Mouse (Mus musculus) adrenal gland, postnatal 14 days (tissue): ENCODE measurements at regions not wholly inside any gene's neighbourhood (a gene's known extent, or its start where the extent isn't known, plus 50 kb on each side); places are given as distances from the start of the nearest gene placed in this dataset.

Experiments used
- DNase-seq: peaks from one replicate; pipeline ENCODE4 v3.0.0; 2021; ENCODE audit warnings: mixed read lengths

DNA sequence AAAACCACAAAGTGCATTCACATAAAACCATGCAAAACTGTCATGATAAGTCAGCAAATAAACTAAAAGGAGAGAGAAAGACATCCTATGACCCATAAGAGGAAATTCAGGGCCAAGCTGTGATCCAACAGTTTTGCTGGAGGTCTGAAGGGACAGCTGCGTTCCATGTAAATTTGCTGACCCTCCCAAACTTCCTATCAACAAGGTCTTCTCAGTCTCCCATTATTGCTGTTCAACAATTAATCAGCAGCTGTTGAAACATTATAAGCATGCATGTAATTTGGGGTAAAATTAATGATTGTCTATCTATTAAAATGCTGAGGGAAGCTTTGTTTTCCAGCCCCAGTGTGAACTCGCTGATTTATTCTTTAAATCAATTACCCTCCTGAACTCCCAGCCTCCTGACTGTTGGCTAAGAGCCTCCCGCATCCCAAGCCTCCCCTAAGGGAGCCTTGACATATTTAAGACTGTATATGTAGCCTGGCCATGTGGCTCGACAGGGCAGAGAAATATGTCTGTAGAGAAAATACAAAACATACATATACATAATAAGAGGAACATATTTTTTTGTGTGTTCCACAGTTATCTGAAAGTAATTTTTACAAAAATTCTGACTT lies 478.3 kb downstream of the Efnb2 start:
- DNase-seq = no peak

DNA sequence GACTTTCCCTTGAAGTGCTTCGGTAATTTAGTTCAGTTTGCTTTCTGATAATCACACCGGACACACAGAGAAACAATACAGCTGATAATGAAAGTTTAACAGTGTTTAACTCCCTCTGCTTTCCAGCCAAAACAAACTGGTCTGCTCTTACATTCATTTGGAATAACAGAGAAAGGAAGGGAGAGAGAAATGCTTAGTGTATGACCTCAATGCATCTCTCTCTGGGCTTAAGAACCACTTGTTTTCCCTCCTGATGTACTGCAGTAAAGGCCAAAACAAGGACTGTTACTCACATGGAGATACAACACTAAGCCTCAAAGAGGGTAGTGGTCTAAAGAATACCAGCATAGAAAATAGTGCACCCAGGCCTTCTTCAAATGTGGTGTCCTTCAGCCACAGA lies 478.9 kb downstream of the Efnb2 start:
- DNase-seq = no peak

- no peak for DNase-seq
These were observed 486.8 kb downstream of the Efnb2 start for GRCm38 (mm10) chr8:8174286-8174685.

GRCm38 (mm10) chr8:8168674-8169073 lies 492.4 kb downstream of the Efnb2 start:
- DNase-seq = no peak

GRCm38 (mm10) chr8:8168250-8168649 lies 492.8 kb downstream of the Efnb2 start:
- DNase-seq = no peak

- no peak for DNase-seq
These were observed 513.5 kb downstream of the Efnb2 start for GRCm38 (mm10) chr8:8147527-8147926.

DNA sequence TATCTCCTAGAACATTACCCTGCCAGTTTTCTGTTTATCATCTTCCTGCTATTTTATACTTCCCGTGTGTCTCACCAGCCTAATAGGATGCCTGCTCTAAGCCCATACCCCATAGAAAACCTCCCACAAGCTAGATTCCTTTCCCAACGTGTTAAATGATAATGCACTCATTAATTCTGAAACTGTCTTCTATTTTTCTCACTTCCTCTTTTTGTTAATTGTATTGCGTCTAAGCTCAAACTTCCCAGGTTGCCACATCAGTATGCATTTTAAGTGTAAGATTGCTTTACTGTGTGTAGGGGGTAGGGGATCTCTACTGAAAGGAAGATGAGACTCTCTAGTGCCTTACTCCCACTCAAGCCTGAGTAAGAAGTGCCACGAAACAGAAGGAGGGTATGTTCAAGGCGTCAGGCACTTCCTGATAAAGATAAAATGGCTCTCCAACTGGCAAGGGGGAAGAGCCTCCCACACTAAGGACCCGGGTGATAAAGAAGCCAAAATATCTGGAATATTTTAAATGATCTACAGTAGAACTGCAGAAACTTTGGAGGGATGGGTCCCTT lies 518.0 kb downstream of the Efnb2 start:
- DNase-seq = no peak

DNA sequence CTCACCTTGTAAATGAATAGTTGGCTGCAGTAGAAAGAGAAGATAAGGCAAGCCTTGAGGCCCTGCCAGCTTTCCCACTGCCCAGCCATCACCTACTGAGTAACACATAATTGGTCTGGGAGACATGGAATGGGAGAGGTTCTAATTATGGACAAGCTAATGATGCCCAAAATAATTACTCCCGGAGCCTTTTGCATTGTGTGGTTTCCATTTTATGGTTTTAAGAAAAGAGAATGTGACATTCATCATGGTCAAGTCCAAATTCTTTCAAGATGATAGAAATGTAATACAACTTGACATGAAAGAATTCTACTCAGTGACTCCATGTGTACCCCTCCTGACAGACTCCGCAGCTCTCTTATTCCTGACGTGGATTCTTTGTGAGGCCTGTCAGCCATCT lies 518.6 kb downstream of the Efnb2 start:
- DNase-seq = no peak

DNA sequence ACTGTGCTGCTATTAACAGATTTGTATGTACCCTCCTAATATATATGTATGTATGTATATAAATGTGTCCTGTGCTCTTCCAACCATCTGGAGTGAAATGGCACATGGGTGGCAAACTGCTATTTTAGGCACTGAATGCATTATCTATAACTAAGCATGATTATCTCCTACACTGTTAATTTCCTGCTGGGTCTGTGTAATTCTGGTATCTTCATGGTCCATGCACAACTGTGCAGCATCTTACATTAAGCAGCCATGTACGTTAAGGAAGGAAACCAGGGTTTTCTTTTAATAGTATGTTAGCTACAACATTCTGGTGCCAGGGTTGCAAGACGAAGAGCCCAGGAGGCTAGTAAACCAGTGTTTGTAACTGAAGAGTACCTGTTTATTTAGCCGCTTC lies 521.3 kb downstream of the Efnb2 start:
- DNase-seq = no peak

DNA sequence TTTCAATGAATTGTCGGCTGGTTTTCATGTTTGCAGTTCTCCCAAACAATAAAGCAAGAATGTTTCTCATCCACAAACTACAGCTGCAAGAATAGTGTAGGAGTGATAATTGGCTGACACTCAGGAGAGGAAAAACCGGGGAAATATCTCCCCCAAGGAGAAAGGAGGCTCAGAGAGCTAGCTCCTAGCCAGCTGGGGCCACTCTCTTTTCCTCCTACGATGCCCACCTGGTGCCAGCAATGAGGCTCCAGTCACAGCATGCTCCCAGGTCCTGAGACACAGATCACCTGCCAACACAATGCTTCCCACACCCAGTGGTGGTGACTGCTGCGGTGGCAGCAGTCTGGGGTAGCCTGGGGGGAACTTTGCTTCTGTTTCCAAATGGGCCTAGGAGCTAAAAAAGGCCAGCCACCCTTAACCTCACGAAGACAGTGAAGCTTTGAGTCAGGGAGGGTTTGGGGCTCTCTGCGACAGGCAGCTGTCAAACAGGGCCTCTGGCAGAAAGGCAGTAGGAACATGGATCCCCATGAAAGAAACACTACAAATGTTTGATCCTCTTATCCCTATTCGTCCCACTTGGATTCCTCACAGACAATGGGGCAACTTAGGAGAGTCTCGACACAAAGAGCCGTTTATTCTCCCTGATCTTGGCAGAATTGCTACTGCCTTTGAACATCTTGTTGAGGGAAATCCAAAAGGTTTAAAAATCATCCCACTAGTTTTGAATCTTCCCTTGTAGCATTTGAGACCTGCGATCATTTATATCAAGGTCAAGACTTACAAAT lies 527.8 kb downstream of the Efnb2 start:
- no peak for DNase-seq

DNA sequence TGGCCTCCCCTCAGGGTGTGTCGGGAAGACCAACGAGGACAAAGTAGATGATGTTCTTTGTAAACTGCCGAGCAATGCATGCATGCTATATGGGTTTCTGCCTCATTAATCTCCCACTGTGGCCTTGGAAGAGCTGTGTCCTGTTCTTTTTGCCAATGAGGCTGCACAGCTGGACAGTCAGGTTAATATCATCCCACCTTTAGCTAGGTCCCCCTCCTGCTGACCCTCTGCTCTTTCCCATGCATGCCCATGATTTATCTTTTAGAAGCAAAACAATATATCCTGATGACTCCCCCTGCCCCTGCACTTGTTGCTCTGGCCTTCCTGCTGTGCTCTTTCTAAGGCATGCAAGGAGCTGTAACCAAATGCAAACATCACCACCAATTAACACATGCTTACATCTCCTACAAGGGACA lies 529.1 kb downstream of the Efnb2 start:
- DNase-seq = no peak

DNA sequence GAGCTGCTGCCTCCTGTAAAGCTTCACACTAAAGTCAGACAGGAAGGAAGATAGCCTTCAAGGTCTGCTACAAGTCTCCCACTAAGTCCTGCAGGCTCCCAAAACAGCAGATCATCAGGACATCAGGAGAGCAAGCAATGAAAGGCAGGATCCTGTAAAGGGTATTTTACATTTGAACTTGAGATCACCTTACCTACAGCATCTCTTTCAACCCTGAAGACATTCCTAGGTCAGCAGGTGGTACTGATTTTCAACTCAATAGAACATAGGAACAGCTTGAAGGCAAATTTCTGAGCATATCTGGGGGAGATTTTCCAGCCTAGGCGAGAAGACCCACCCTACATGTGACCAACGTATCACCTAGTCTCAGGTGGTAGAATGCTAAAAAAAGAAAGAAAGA lies 530.2 kb downstream of the Efnb2 start:
- no peak for DNase-seq

DNA sequence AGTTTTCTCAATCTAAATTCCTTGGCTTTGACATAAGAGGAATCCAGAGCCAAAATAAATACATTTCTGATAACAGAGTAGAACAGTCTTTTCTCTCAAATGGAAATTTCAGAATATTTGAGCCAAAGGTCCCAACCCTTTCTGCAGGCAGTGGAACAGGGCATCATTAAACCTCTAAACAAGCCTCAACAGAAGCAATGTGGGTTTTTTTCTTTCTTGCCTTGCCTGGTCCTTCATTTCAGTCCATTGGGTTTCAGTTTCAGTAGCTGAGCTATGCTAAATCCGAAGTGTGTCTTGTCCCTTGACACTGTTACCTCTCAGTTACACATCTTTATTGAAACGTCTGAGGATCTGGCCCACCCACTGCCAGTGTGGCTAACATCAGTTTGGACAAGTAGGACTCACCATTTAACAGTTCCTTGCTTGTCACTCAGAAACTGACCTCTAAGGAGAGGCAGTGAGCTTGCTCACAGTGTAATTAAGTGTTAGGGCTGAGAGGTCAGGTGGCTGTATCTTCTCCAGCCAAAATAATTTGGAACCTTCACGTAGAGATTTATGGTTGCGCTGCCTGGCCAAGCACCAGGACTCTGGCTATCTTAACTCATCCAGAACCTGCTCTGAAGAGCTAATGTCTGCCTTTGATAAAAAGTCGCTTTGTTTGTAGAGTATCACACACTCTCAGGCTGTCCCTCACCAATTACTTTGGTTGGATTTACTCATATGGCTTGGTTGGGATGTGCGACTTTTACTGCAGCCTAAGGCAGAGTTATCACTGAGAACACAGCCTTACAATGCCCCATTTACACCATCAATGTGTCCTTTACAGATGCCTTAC lies 545.2 kb downstream of the Efnb2 start:
- no peak for DNase-seq

DNA sequence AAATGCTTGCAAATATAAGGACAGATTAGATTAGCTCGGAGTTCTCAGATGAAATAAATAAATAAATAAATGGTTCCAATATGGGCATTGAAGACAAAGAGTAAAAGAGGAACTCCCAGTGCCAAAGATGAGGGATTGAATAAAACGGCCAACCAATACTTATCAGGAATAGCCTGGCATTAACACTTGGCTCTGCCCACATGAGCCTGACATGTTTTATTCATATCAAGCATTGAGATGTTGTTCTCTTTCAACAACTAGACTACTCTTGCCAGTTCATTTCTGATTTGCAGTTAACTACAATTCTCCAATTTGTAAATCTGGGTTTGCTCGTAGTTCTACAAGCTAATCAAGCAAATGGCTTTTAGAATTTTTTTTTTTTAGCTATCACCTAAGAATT lies 546.4 kb downstream of the Efnb2 start:
- no peak for DNase-seq

DNA sequence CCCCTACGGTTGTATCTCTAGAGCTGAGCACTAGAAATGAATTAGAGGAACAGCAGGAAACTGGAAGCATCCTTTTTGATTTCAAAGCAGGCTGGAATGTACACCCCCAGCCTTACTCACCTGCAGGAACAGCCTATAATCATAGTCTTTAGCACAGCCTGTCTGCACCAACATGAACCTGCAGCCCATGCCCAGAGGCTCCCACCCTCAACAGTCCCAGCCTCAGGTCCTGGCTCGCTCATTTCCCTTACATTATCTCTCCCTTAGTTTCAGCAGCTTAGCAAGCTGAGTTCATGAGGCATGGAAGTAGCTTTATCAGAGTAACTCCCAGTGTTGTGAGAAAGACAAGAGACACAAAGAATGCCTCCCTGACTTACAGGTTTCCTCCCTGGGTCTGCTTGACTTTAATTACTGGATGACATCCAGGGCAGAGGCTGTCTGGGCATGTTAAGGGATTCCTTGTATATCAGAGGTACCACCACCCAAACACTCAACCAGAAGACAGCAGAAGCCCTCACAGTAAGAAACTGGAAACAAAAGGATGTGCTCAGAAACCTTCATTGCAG lies 551.2 kb downstream of the Efnb2 start:
- no peak for DNase-seq

- no peak for DNase-seq
These were observed 557.5 kb downstream of the Efnb2 start for GRCm38 (mm10) chr8:8103492-8103891.

DNA sequence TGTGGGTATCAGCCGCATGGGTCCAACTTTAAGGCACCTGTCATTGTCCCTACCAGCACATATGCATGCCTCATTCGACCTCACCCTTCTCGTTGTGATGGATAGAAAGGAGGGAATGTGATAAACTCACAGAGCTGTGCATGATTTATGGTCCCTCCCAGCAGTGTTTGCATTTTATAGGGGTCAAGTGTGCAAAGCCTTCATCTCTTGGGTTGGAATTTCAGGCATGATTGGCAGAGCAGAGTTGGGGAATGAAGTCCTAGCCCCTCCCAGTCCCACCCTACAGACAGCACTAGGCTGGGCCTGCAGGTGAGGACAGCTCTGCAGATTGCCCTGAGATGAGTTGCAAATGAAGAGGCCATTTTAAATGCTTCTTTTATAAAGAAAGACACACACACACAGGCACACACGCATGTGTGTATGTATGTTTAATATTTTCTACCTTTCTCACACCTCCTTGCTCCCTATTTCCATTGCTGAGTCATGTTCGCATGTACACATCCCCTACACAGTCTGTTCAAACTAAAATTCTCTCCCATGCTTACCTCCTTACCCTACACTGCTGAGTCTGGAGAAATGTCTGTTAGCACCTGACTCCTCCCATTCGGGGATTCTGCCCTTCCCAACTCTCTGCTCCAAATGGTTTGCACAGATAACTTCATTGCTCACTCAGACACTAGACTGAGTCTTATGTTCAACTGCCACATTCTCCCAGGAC lies 558.9 kb downstream of the Efnb2 start:
- no peak for DNase-seq

DNA sequence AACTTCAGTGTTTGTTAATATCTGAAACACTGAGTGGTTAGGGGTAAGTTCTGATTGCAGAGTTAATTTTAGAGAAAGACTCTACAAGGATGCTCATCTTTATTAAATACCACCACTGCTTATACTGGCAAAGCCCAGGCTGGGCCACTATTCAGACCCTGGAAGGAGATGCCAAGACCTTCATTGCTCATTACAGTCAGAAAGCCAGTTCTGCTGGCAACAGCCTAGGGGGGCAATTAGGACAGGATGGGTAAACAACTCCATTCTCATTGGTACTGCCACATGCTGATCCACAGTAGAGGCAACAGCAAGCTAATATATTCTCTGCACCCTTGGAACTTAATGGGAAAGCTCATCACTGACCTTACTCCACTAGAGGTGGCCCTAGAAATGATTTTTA lies 568.5 kb downstream of the Efnb2 start:
- DNase-seq = no peak

DNA sequence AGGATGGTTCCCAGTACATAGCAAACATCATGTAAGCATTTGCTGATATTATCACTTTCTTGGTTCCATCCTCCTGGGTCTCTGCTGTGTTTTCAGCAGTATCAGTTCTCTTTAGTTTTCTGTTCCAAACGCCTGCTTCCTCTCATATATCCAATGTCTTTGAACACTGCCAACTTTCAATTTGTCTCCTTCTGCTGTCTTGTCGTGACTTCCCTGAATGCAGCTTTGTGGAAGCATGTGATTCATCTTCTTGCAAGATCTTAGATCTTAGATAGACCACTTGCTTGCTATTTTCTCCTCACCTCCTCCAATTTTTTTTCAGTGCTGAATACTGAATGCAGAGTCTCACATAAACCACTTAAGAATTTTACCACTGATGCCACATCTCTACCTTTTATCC lies 576.4 kb downstream of the Efnb2 start:
- DNase-seq = no peak

DNA sequence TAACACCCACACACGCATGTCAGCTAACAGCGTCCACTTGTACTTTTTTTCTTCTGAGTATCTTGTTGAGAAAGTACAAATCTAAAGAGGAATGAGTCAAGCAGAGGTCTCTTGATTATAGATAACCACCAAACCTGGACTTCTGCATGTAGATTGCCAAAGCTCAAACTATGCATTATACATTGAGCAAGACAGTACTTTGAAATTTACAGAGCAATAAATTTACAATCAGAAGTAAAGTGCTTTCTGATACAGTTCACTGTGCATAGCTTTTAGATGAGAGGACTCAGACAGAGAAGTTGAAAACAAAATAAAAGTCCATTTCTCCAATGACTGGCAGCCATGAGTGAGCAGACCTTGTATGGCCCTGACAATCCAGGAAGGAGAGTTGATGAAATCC lies 597.0 kb downstream of the Efnb2 start:
- no peak for DNase-seq

DNA sequence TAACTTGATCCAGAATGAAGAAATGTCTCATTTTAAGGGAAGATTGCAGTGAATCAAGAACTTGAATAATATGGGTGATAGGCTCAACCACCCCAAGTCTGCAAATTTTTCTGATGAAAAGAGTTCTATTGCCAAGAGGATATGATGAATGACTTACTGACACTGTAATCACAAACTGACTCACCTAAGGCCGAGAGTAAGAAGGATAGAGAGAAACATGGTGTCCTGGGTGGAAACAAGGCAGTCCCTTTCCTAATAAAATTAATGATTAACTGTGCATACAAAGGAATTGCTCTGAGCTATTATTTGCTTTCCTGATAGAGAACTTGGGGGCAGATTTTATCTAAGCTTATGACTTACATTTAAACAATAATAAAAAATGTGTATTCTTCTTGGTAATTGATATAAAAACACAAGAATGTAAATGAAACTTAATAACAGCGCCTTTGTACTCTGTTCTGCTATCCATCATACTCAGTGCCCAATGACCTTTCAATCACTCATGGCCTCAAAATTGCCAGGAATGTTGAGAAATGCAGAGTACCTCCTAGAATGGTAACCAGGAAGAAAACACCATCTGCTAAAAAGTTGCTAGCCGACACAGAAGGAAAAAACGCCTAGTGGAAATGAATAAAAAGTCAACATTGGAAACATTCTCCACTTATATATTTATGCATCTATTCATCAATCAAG lies 606.7 kb downstream of the Efnb2 start:
- no peak for DNase-seq
